Mouse (Mus musculus): ENCODE results near the gene Sgsm2. TPM values are rescaled to one million over a fixed set of nuclear protein-coding genes. Genes with fewer than 3 reads are reported as not detected.

The Sgsm2 gene
- polyA plus RNA-seq, 1 experiment from 2014 or later: 8.6 TPM

DNA sequence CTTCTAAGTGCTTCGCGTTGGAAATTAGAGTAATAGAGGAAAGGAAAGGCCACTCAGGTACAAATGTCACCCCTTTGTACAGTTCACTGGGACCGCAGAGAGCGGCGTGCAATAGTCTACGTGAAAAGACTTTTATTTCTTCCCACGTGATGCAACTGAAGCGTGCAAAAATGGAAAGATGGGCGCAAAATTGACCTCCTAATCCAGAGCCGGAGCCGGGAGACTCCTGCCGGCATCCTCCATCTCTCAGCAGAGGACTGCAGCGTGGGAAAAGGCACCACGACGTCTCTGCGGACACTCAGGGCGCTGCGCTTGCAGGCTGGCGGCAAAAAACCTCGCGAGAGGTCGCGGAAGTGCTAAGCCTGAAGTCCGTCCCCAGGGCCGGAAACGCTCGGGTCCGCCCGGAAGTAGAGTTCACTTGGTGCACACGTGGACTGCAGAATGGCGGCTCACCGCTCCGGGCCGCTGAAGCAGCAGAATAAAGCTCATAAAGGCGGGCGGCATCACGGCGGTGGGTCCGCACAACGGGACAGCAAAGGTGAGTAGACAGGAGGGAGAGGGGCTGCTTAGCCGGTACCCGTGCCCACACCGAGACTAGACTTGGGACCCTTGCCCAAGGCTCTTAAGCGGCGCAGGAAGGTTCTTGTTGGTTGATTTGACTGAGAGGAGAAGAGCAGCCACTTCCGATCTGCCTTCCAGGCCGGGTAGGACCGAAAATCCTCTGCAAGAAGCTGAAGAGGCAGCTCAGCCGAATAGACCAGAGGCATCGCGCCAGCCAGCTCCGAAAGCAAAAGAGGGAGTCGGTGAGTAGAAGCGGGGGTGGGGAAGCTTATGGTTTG lies 1.0 kb upstream of the Sgsm2 start, which contains the start of gene Tsr1:
Tsr1 (plus strand) TSS at position 394 of the 839 bp plus-strand sequence.
- ATAC-seq (replicated peaks; ENCODE audit: low FRiP score) (peak; percentile 87), DNase-seq (ENCODE audit: low spot score) (peak; percentile 95)
- no peaks in the 10 kb centered on the region; the same call in 1 of the 2 replicates for H3K4me1 ChIP-seq (replicated peaks; ENCODE audit: control insufficient read depth, insufficient read depth, low read length)
- H3K4me3 ChIP-seq (ENCODE audit: low read depth, low read length): peak within 1 kb of the TSS; percentile 88
- peak within 1 kb of the TSS; percentile 85 for H3K9ac ChIP-seq (ENCODE audit: low read length)
- no peaks in the 10 kb centered on the region for H3K9me3 ChIP-seq (ENCODE audit: control insufficient read depth, low read length)
- under 1% methylated on average over 54 of the region's 54 CpGs for WGBS
- peak within 1 kb of the TSS; percentile 79 for H3K27ac ChIP-seq (ENCODE audit: low read depth, low read length)
- peaks cover 3% of the 10 kb centered on the region for H3K36me3 ChIP-seq (ENCODE audit: control insufficient read depth, insufficient read depth, low read length)
- H3K4me2 ChIP-seq (ENCODE audit: low read depth, low read length, severe bottlenecking): peak within 1 kb of the TSS; percentile 84
- H3K27me3 ChIP-seq (ENCODE audit: control insufficient read depth, insufficient read depth, low read length): no peaks in the 10 kb centered on the region

DNA sequence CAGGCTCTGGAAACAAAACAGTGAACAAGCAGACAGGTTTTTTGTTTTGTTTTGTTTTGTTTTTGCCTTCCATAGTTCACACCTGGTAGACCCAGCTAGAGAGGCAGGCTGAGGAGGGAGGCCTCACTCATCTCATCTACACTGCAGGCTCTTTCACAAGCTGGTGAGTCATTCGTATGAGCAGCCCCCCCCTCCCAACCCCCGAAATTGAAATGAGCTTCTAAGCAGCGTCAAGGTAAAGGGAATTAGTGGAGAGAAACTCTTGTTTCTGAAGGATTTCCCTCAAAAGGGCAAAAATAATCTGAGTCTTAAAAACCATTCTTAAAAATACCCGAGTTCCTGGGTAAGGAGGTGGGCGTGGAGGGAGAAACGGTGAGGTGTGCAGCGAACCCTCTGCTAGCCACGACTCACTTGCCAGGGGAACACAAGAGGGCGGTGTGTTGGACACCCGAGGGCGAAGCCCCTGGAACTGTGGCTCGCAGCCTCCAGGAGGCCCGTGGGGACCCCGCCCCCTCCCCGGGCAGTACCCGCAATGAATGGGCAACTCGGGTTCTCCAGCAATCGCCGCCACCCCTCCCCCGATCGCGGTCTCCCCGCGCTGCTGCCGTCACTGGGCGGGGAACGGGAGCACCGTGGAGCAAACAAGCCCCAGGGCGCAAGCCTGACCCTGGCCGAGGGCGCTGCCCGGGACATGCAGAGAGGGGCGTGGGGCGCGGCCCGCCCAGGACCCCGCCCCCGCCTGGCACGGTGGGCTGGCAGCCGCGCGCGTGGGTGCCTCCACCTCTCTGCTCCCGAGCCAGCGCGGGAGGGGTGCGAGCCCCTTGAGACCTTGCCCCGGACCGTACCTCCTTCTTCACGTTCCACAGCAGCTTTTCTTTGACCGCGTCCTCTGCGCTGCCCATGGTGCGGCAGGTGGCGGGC lies 620 bp downstream of the Sgsm2 start:
- no peaks in the 10 kb centered on the region for H3K27me3 ChIP-seq (ENCODE audit: control insufficient read depth, insufficient read depth, low read length)
- H3K9ac ChIP-seq (ENCODE audit: low read length): peak overlapping the region; percentile 85
- DNase-seq (ENCODE audit: low spot score) (peak; percentile 86), ATAC-seq (replicated peaks; ENCODE audit: low FRiP score) (peak; percentile 65)
- H3K27ac ChIP-seq (ENCODE audit: low read depth, low read length): peak overlapping the region; percentile 79
- peak overlapping the region; percentile 88 for H3K4me3 ChIP-seq (ENCODE audit: low read depth, low read length)
- H3K4me2 ChIP-seq (ENCODE audit: low read depth, low read length, severe bottlenecking): peak overlapping the region; percentile 84
- H3K9me3 ChIP-seq (ENCODE audit: control insufficient read depth, low read length): no peaks in the 10 kb centered on the region
- no peaks in the 10 kb centered on the region; the same call in 1 of the 2 replicates for H3K4me1 ChIP-seq (replicated peaks; ENCODE audit: control insufficient read depth, insufficient read depth, low read length)
- under 1% methylated on average over 48 of the region's 55 CpGs for WGBS
- no peaks in the 10 kb centered on the region; the same call in 1 of the 2 replicates for H3K36me3 ChIP-seq (ENCODE audit: control insufficient read depth, insufficient read depth, low read length)

DNA sequence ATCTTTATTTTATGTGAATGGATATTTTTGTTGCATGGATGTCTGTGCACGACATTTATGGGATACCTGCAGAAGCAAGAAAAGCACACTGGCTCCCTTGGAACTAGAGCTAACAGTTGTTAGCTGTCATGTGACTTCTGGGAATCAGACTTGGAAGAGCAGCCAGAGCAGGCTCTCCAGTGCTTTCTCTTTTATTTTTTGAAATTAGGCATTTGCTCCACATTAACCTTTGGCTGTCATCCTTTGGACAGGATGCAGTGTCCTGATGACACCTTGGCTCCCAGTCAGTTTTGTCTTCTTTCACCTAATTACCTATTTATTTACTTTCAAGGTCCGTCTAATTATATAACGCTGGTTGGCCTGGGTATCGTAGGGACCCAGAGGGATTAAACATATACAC lies 2.2 kb downstream of the Sgsm2 start:
- DNase-seq (ENCODE audit: low spot score): no peak

DNA sequence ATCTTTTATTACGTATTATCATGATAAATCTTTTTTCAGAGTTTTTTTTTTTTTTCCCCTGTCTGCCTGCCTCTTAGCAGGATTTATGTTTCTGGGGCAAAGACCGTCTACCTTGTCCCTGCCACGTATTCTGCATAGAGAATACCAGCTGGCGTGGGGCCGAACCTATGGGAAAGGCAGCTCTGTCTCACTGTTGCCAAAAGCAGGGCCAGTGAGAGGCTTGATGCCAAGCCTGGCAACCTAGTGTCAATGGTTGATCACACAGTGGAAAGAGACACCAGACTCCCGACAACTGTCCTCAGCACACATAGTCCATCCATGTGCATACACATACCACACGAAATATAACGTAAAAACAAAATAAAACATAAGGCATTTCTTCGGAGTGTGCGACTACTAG lies 13.8 kb downstream of the Sgsm2 start:
- ATAC-seq (replicated peaks; ENCODE audit: low FRiP score) (no peak), DNase-seq (ENCODE audit: low spot score) (no peak)
- H3K27ac ChIP-seq (ENCODE audit: low read depth, low read length): no peak overlapping the region
- 93% methylated on average over 10 of the region's 10 CpGs for WGBS
- H3K27me3 ChIP-seq (ENCODE audit: control insufficient read depth, insufficient read depth, low read length): no peaks in the 10 kb centered on the region
- no peak overlapping the region for H3K4me3 ChIP-seq (ENCODE audit: low read depth, low read length)
- no peak overlapping the region for H3K9ac ChIP-seq (ENCODE audit: low read length)
- no peaks in the 10 kb centered on the region for H3K36me3 ChIP-seq (ENCODE audit: control insufficient read depth, insufficient read depth, low read length)
- H3K4me1 ChIP-seq (replicated peaks; ENCODE audit: control insufficient read depth, insufficient read depth, low read length): no peaks in the 10 kb centered on the region
- no peaks in the 10 kb centered on the region for H3K9me3 ChIP-seq (ENCODE audit: control insufficient read depth, low read length)
- no peak overlapping the region for H3K4me2 ChIP-seq (ENCODE audit: low read depth, low read length, severe bottlenecking)

More for the DNA sequence above, 2.2 kb downstream of the Sgsm2 start:
- Histone ChIP-seq H3K4me3 (ENCODE audit: low read depth, low read length) (no peak overlapping the region), H3K4me1 (replicated peaks; ENCODE audit: control insufficient read depth, insufficient read depth, low read length) (no peaks in the 10 kb centered on the region), H3K36me3 (ENCODE audit: control insufficient read depth, insufficient read depth, low read length) (no peaks in the 10 kb centered on the region), H3K27ac (ENCODE audit: low read depth, low read length) (no peak overlapping the region), H3K4me2 (ENCODE audit: low read depth, low read length, severe bottlenecking) (no peak overlapping the region), H3K27me3 (ENCODE audit: control insufficient read depth, insufficient read depth, low read length) (no peaks in the 10 kb centered on the region), H3K9me3 (ENCODE audit: control insufficient read depth, low read length) (no peaks in the 10 kb centered on the region), H3K9ac (ENCODE audit: low read length) (no peak overlapping the region)
- WGBS: 92% methylated on average over 4 of the region's 4 CpGs
- ATAC-seq (replicated peaks; ENCODE audit: low FRiP score): no peak

DNA sequence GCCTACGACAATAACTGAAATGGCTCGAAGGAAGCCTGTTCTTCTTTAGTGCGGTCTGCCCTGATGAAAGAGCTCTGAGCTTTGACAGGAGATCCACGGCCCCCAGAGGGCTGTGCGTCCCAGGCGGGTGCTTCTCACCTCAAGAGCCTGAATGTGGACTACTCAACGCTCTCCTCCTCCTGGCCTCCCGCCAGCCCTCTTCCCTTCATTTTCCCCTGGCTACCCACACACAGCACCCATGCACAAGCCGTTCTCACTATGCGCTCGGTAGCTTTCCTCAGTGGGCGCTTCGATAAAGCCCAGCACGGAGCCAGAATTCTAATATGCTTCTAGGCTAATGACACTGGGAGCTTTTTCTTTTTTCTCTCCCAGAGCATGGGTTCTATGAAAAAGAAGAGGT lies 14.9 kb downstream of the Sgsm2 start:
- H3K9me3 ChIP-seq (ENCODE audit: control insufficient read depth, low read length): no peaks in the 10 kb centered on the region
- H3K27ac ChIP-seq (ENCODE audit: low read depth, low read length): no peak overlapping the region
- DNase-seq (ENCODE audit: low spot score): no peak
- no peaks in the 10 kb centered on the region for H3K36me3 ChIP-seq (ENCODE audit: control insufficient read depth, insufficient read depth, low read length)
- H3K4me3 ChIP-seq (ENCODE audit: low read depth, low read length): no peak overlapping the region
- no peak overlapping the region for H3K4me2 ChIP-seq (ENCODE audit: low read depth, low read length, severe bottlenecking)
- H3K9ac ChIP-seq (ENCODE audit: low read length): no peak overlapping the region
- WGBS: 80% methylated on average over 14 of the region's 14 CpGs
- H3K4me1 ChIP-seq (replicated peaks; ENCODE audit: control insufficient read depth, insufficient read depth, low read length): no peaks in the 10 kb centered on the region
- ATAC-seq (replicated peaks; ENCODE audit: low FRiP score): no peak
- no peaks in the 10 kb centered on the region for H3K27me3 ChIP-seq (ENCODE audit: control insufficient read depth, insufficient read depth, low read length)

DNA sequence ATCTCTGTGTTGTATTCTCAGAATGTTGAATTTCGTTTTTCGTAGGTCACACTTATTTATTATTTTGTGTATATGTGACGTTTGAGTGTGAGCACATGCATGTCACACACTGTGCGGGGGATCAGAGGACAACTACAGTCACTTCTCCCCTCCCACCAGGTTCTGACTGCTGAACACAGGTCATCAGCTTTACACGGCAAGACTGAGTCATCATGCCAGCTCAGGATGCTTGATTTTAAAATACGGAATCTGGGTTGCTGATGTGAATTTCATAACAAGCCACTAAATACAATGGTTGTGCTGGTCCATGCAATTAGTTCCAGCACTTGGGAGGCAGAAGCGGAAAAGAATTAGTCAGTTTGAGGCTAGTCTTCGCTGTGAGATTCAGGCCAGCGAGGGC lies 15.9 kb downstream of the Sgsm2 start:
- H3K9ac ChIP-seq (ENCODE audit: low read length): no peak overlapping the region
- H3K27me3 ChIP-seq (ENCODE audit: control insufficient read depth, insufficient read depth, low read length): no peaks in the 10 kb centered on the region
- H3K9me3 ChIP-seq (ENCODE audit: control insufficient read depth, low read length): no peaks in the 10 kb centered on the region
- ATAC-seq (replicated peaks; ENCODE audit: low FRiP score) (no peak), DNase-seq (ENCODE audit: low spot score) (no peak)
- no peaks in the 10 kb centered on the region for H3K36me3 ChIP-seq (ENCODE audit: control insufficient read depth, insufficient read depth, low read length)
- 91% methylated on average over 9 of the region's 9 CpGs for WGBS
- H3K4me2 ChIP-seq (ENCODE audit: low read depth, low read length, severe bottlenecking): no peak overlapping the region
- no peaks in the 10 kb centered on the region; the same call in 1 of the 2 replicates for H3K4me1 ChIP-seq (replicated peaks; ENCODE audit: control insufficient read depth, insufficient read depth, low read length)
- no peak overlapping the region for H3K27ac ChIP-seq (ENCODE audit: low read depth, low read length)
- H3K4me3 ChIP-seq (ENCODE audit: low read depth, low read length): no peak overlapping the region

DNA sequence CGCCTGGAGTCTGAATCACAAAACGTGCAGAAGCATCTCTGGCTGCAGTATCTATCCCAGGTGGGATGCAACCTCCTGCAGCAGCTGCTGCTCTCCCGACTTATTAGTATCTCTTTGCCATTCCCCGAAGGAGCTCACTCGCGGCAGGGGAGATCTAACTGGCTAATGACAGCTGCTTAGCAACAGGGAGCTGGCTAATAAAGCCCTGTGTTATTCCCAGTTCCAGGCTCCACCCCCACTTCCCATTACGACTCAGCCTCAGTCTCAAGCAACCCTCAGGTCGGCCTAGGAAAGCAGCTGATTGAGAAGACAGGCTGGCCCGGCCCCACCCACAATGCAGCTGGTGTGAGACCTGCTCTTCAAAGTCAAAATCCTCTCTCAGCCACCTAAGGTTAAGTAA lies 20.1 kb downstream of the Sgsm2 start:
- Histone ChIP-seq H3K9ac (ENCODE audit: low read length) (no peak overlapping the region), H3K4me3 (ENCODE audit: low read depth, low read length) (no peak overlapping the region), H3K27ac (ENCODE audit: low read depth, low read length) (peak overlapping the region; percentile 38)

DNA sequence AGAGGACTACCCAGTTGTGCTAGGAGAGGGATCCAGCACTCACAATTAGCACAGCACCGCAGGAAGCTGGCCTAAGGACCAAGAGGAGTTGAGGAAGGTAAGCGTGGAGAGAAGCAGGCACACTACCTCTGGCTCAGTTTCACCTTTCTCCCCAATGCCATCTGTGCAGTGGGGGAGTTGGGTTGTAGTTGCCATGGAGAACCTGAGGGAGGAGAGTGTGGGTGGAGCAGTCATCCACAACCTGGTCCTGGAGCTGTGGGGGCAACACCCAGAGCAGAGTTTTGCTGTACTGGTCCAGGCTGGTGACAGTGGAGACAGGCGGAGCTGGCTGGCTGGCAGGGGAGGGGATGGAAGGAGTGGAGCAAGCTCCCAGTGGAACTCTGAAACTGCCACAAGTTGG lies 22.2 kb downstream of the Sgsm2 start:
- H3K27ac ChIP-seq (ENCODE audit: low read depth, low read length): no peak overlapping the region
- ATAC-seq (replicated peaks; ENCODE audit: low FRiP score) (no peak), DNase-seq (ENCODE audit: low spot score) (no peak)
- H3K27me3 ChIP-seq (ENCODE audit: control insufficient read depth, insufficient read depth, low read length): no peaks in the 10 kb centered on the region
- no peak overlapping the region for H3K9ac ChIP-seq (ENCODE audit: low read length)
- no peak overlapping the region for H3K4me3 ChIP-seq (ENCODE audit: low read depth, low read length)
- H3K9me3 ChIP-seq (ENCODE audit: control insufficient read depth, low read length): no peaks in the 10 kb centered on the region
- WGBS: 68% methylated on average over 3 of the region's 3 CpGs
- no peaks in the 10 kb centered on the region for H3K36me3 ChIP-seq (ENCODE audit: control insufficient read depth, insufficient read depth, low read length)
- H3K4me2 ChIP-seq (ENCODE audit: low read depth, low read length, severe bottlenecking): no peak overlapping the region
- no peaks in the 10 kb centered on the region; the same call in 1 of the 2 replicates for H3K4me1 ChIP-seq (replicated peaks; ENCODE audit: control insufficient read depth, insufficient read depth, low read length)

More for the DNA sequence above, 20.1 kb downstream of the Sgsm2 start:
- DNase-seq (ENCODE audit: low spot score): peak; percentile 83
- H3K27me3 ChIP-seq (ENCODE audit: control insufficient read depth, insufficient read depth, low read length): no peaks in the 10 kb centered on the region
- H3K9me3 ChIP-seq (ENCODE audit: control insufficient read depth, low read length): no peaks in the 10 kb centered on the region
- no peaks in the 10 kb centered on the region; the same call in 1 of the 2 replicates for H3K4me1 ChIP-seq (replicated peaks; ENCODE audit: control insufficient read depth, insufficient read depth, low read length)
- no peaks in the 10 kb centered on the region for H3K36me3 ChIP-seq (ENCODE audit: control insufficient read depth, insufficient read depth, low read length)
- H3K4me2 ChIP-seq (ENCODE audit: low read depth, low read length, severe bottlenecking): peak overlapping the region; percentile 11; the same call in 1 of the 2 replicates
- peak; percentile 93 for ATAC-seq (replicated peaks; ENCODE audit: low FRiP score)
- WGBS: 2% methylated on average over 9 of the region's 9 CpGs
